Mouse (Mus musculus): ENCODE measurements at regions not wholly inside any gene's neighbourhood (a gene's known extent, or its start where the extent isn't known, plus 50 kb on each side); places are given as distances from the start of the nearest gene placed in this dataset.

- 47% methylated on average over 6 of the region's 6 CpGs for WGBS (ENCODE audit: insufficient replicate concordance)
- no peaks in the 10 kb centered on the region for H3K27me3 ChIP-seq
- H3K4me2 ChIP-seq = no peak overlapping the region
- H3K4me3 ChIP-seq (replicated peaks) = no peak overlapping the region
- no peaks in the 10 kb centered on the region for H3K9me3 ChIP-seq (replicated peaks)
- no peaks in the 10 kb centered on the region for H3K36me3 ChIP-seq (replicated peaks)
- no peak overlapping the region for H3K27ac ChIP-seq (replicated peaks)
- H3K4me1 ChIP-seq (replicated peaks) = no peaks in the 10 kb centered on the region
- no peak overlapping the region for H3K9ac ChIP-seq
- ATAC-seq (ENCODE audit: insufficient read depth) = no peak
Observed at GRCm38 (mm10) chr2:118025829-118026735, 85.6 kb upstream of the Thbs1 start.

- H3K9ac ChIP-seq = no peak overlapping the region
- no peak for ATAC-seq (ENCODE audit: insufficient read depth)
- no peak overlapping the region for H3K27ac ChIP-seq (replicated peaks)
- H3K4me1 ChIP-seq (replicated peaks) = no peaks in the 10 kb centered on the region
- H3K36me3 ChIP-seq (replicated peaks) = no peaks in the 10 kb centered on the region
- no peaks in the 10 kb centered on the region for H3K27me3 ChIP-seq
- no peak overlapping the region for H3K4me2 ChIP-seq
- WGBS (ENCODE audit: insufficient replicate concordance) = 30% methylated on average over 1 of the region's 1 CpGs
- no peak overlapping the region for H3K4me3 ChIP-seq (replicated peaks)
- H3K9me3 ChIP-seq (replicated peaks) = no peaks in the 10 kb centered on the region
Observed at GRCm38 (mm10) chr2:118028881-118029280, 82.8 kb upstream of the Thbs1 start.

GRCm38 (mm10) chr2:118029470-118030108, 82.1 kb upstream of the Thbs1 start:
- Histone ChIP-seq H3K36me3 (replicated peaks) (no peaks in the 10 kb centered on the region), H3K4me3 (replicated peaks) (no peak overlapping the region), H3K4me1 (replicated peaks) (no peaks in the 10 kb centered on the region), H3K27ac (replicated peaks) (no peak overlapping the region), H3K27me3 (no peaks in the 10 kb centered on the region), H3K9ac (no peak overlapping the region), H3K4me2 (no peak overlapping the region), H3K9me3 (replicated peaks) (no peaks in the 10 kb centered on the region)
- WGBS (ENCODE audit: insufficient replicate concordance) = 30% methylated on average over 1 of the region's 1 CpGs
- ATAC-seq (ENCODE audit: insufficient read depth) = no peak

GRCm38 (mm10) chr2:118031662-118032061, 80.0 kb upstream of the Thbs1 start:
- no peak for ATAC-seq (ENCODE audit: insufficient read depth)
- Histone ChIP-seq H3K9me3 (replicated peaks) (no peaks in the 10 kb centered on the region), H3K9ac (no peak overlapping the region), H3K36me3 (replicated peaks) (no peaks in the 10 kb centered on the region), H3K4me2 (no peak overlapping the region), H3K4me1 (replicated peaks) (no peaks in the 10 kb centered on the region), H3K27ac (replicated peaks) (no peak overlapping the region), H3K27me3 (no peaks in the 10 kb centered on the region), H3K4me3 (replicated peaks) (no peak overlapping the region)
- 59% methylated on average over 2 of the region's 2 CpGs for WGBS (ENCODE audit: insufficient replicate concordance)

- no peak for ATAC-seq (ENCODE audit: insufficient read depth)
- Histone ChIP-seq H3K4me1 (replicated peaks) (no peaks in the 10 kb centered on the region), H3K4me3 (replicated peaks) (no peak overlapping the region), H3K27me3 (no peaks in the 10 kb centered on the region), H3K9me3 (replicated peaks) (no peaks in the 10 kb centered on the region), H3K4me2 (no peak overlapping the region), H3K36me3 (replicated peaks) (no peaks in the 10 kb centered on the region), H3K9ac (no peak overlapping the region), H3K27ac (replicated peaks) (no peak overlapping the region)
- WGBS (ENCODE audit: insufficient replicate concordance) = 60% methylated on average over 4 of the region's 4 CpGs
Observed at GRCm38 (mm10) chr2:118033377-118033776, 78.3 kb upstream of the Thbs1 start.

GRCm38 (mm10) chr2:118034026-118034425, 77.7 kb upstream of the Thbs1 start:
- 50% methylated on average over 3 of the region's 3 CpGs for WGBS (ENCODE audit: insufficient replicate concordance)
- Histone ChIP-seq H3K4me1 (replicated peaks) (no peaks in the 10 kb centered on the region), H3K36me3 (replicated peaks) (no peaks in the 10 kb centered on the region), H3K27ac (replicated peaks) (no peak overlapping the region), H3K9ac (no peak overlapping the region), H3K27me3 (no peaks in the 10 kb centered on the region), H3K4me3 (replicated peaks) (no peak overlapping the region), H3K4me2 (no peak overlapping the region), H3K9me3 (replicated peaks) (no peaks in the 10 kb centered on the region)
- ATAC-seq (ENCODE audit: insufficient read depth) = no peak

GRCm38 (mm10) chr2:118035333-118035732, 76.3 kb upstream of the Thbs1 start:
- WGBS (ENCODE audit: insufficient replicate concordance) = 67% methylated on average over 1 of the region's 1 CpGs
- no peaks in the 10 kb centered on the region for H3K27me3 ChIP-seq
- H3K9me3 ChIP-seq (replicated peaks) = no peaks in the 10 kb centered on the region
- no peak overlapping the region for H3K9ac ChIP-seq
- H3K4me2 ChIP-seq = no peak overlapping the region
- no peak overlapping the region for H3K4me3 ChIP-seq (replicated peaks)
- no peak for ATAC-seq (ENCODE audit: insufficient read depth)
- no peak overlapping the region for H3K27ac ChIP-seq (replicated peaks)
- H3K36me3 ChIP-seq (replicated peaks) = no peaks in the 10 kb centered on the region
- H3K4me1 ChIP-seq (replicated peaks) = no peaks in the 10 kb centered on the region

GRCm38 (mm10) chr2:118038859-118039818, 72.5 kb upstream of the Thbs1 start:
- no peak for ATAC-seq (ENCODE audit: insufficient read depth)
- no peaks in the 10 kb centered on the region for H3K9me3 ChIP-seq (replicated peaks)
- H3K27me3 ChIP-seq = no peaks in the 10 kb centered on the region
- no peak overlapping the region for H3K4me2 ChIP-seq
- H3K4me3 ChIP-seq (replicated peaks) = no peak overlapping the region
- no peak overlapping the region for H3K27ac ChIP-seq (replicated peaks)
- 70% methylated on average over 16 of the region's 16 CpGs for WGBS (ENCODE audit: insufficient replicate concordance)
- no peaks in the 10 kb centered on the region for H3K36me3 ChIP-seq (replicated peaks)
- H3K9ac ChIP-seq = no peak overlapping the region
- H3K4me1 ChIP-seq (replicated peaks) = 0 out of 2 replicates have a peak, but pooled peaks cover 3% of the 10 kb centered on the region

- ATAC-seq (ENCODE audit: insufficient read depth) = no peak
- no peak overlapping the region for H3K4me3 ChIP-seq (replicated peaks)
- H3K4me1 ChIP-seq (replicated peaks) = 0 out of 2 replicates have a peak, but pooled peaks cover 3% of the 10 kb centered on the region
- 67% methylated on average over 4 of the region's 4 CpGs for WGBS (ENCODE audit: insufficient replicate concordance)
- H3K36me3 ChIP-seq (replicated peaks) = no peaks in the 10 kb centered on the region
- no peaks in the 10 kb centered on the region for H3K27me3 ChIP-seq
- no peaks in the 10 kb centered on the region for H3K9me3 ChIP-seq (replicated peaks)
- H3K27ac ChIP-seq (replicated peaks) = no peak overlapping the region
- no peak overlapping the region for H3K4me2 ChIP-seq
- H3K9ac ChIP-seq = no peak overlapping the region
Observed at GRCm38 (mm10) chr2:118039819-118040206, 71.9 kb upstream of the Thbs1 start.

GRCm38 (mm10) chr2:118042380-118043055, 69.2 kb upstream of the Thbs1 start:
- H3K9ac ChIP-seq = no peak overlapping the region
- 0 out of 2 replicates have a peak, but pooled peaks cover 3% of the 10 kb centered on the region for H3K4me1 ChIP-seq (replicated peaks)
- no peaks in the 10 kb centered on the region for H3K36me3 ChIP-seq (replicated peaks)
- H3K27me3 ChIP-seq = no peaks in the 10 kb centered on the region
- no peak overlapping the region for H3K27ac ChIP-seq (replicated peaks)
- H3K4me2 ChIP-seq = no peak overlapping the region
- no peaks in the 10 kb centered on the region for H3K9me3 ChIP-seq (replicated peaks)
- WGBS (ENCODE audit: insufficient replicate concordance) = 44% methylated on average over 5 of the region's 5 CpGs
- H3K4me3 ChIP-seq (replicated peaks) = no peak overlapping the region
- ATAC-seq (ENCODE audit: insufficient read depth) = no peak

All from liver, embryonic 15.5 days (tissue).